Mouse (Mus musculus) embryonic fibroblast, embryonic 13.5 days (primary cell): Measurements from ENCODE around the gene Ago3.

Source experiments
- CTCF ChIP-seq: IDR thresholded peaks from 2 replicates; pipeline ENCODE4 v1.5.1; 2011; ENCODE audit warnings: mild to moderate bottlenecking, control low read depth, low read length, moderate library complexity, borderline replicate concordance; ENCODE audit not compliant: insufficient read depth
- POLR2A ChIP-seq: IDR thresholded peaks from 2 replicates; pipeline ENCODE4 v1.6.1; 2011; ENCODE audit warnings: low read depth, mild to moderate bottlenecking, control low read depth, low read length, moderate library complexity

- TF ChIP-seq CTCF (no peak), POLR2A (no peak)
These were observed 147.7 kb downstream of the Ago3 start for GRCm38 (mm10) chr4:126281706-126282105.
